Mouse (Mus musculus) gastrocnemius, postnatal 4 days (tissue): Measurements from ENCODE around the gene Meig1. TPM values are rescaled to one million over a fixed set of nuclear protein-coding genes. Genes with fewer than 3 reads are reported as not detected.

ENCODE experiments used
- DNase-seq, 2 experiments: peaks; one replicate each; pipeline ENCODE4 v3.0.0; 2021 to 2022; ENCODE audit warnings: low spot score in 2 of 2, mixed read lengths in 2 of 2
- total RNA-seq, 2 experiments: library from RNA; stranded (reverse); gene quantifications; 2 replicates each; pipeline ENCODE4 v1.2.3; 2021

Gene Meig1
- total RNA-seq, 2 experiments from 2014 or later, result not detected

DNA sequence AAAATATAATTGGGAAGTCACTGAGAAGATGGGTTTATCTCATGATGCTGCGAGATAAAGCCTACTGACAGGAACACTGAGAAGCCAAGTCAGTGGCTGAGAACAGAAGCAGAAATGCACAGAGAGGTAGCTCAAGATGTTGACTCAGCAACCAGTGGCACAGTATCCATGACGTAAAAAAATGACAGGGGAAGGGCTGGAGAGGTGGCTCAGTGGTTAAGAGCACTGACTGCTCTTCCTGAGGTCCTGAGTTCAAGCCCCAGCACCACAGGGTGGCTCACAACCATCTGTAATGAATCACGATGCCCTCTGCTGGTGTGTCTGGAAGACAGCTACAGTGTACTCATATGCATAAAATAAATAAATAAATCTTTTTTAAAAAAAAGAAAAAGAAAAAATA, 61.4 kb downstream of the Meig1 start:
- no peak for DNase-seq

Other genes with a start within 250 kb of the Meig1 start
- gene Nmt2, start 138.4 kb downstream of the Meig1 start, total RNA-seq, result 10 to 100 TPM; 15.4 to 16.7 TPM
- gene Rpp38, start 90.0 kb downstream of the Meig1 start, total RNA-seq, result 1 to 10 TPM; 6.5 to 9.8 TPM
- under 1 TPM; 0.57 to 0.59 TPM for gene Acbd7, start 86.5 kb downstream of the Meig1 start, total RNA-seq
- gene Olah, start 25.4 kb downstream of the Meig1 start, total RNA-seq, result not detected
- 1 to 10 TPM; 4.5 to 6.1 TPM for gene Dclre1c, start 1.5 kb upstream of the Meig1 start, total RNA-seq
- 1 to 10 TPM; 2.1 to 2.3 TPM for gene Suv39h2, start 52.4 kb upstream of the Meig1 start, total RNA-seq
- gene Gm45902, start 90.1 kb upstream of the Meig1 start, total RNA-seq, result 1 to 10 TPM; 3.1 to 4.0 TPM
- gene Hspa14, start 90.2 kb upstream of the Meig1 start, total RNA-seq, result 10 to 100 TPM; 30.3 to 37.1 TPM
- 1 to 10 TPM; 4.8 to 7.8 TPM for gene Cdnf, start 90.4 kb upstream of the Meig1 start, total RNA-seq
- gene Fam107b, start 147.8 kb upstream of the Meig1 start, total RNA-seq, result 10 to 100 TPM; 14.4 to 24.7 TPM